Mouse (Mus musculus) hindbrain, embryonic 16.5 days (tissue): ENCODE results near the gene Clptm1l. TPM values are rescaled to one million over a fixed set of nuclear protein-coding genes. Genes with fewer than 3 reads are reported as not detected.
A peak's percentile ranks its signal among the peaks of the same experiment; 100 is the strongest.

Experiments used
- ATAC-seq: fragments of 200-750 bp; cut with Nextera tagmentation; 2 replicates; pipeline ENCODE4 v1.8.0; 2017; ENCODE audit warnings: moderate TSS enrichment, moderate library complexity
- H3K27ac ChIP-seq: fragments of 300-500 bp; sonication (generic); 2 replicates; pipeline ENCODE4 v1.5.1; 2014; ENCODE audit warnings: low read depth, mild to moderate bottlenecking, control low read depth, low read length, moderate library complexity
- H3K27me3 ChIP-seq: fragments of 300-500 bp; sonication (generic); replicated peaks from 2 replicates; pipeline ENCODE4 v1.6.1; 2014; ENCODE audit warnings: low read length; ENCODE audit not compliant: control insufficient read depth, insufficient read depth
- H3K36me3 ChIP-seq: fragments of 300-500 bp; sonication (generic); 2 replicates; pipeline ENCODE4 v1.6.1; 2014; ENCODE audit warnings: mild to moderate bottlenecking, low read length, moderate library complexity, mixed read lengths; ENCODE audit not compliant: control insufficient read depth, insufficient read depth
- H3K4me1 ChIP-seq: fragments of 300-500 bp; sonication (generic); 2 replicates; pipeline ENCODE4 v1.6.1; 2014; ENCODE audit warnings: low read depth, low read length; ENCODE audit not compliant: control insufficient read depth, insufficient read depth
- H3K4me2 ChIP-seq: fragments of 300-500 bp; sonication (generic); 2 replicates; pipeline ENCODE4 v1.6.1; 2014; ENCODE audit warnings: mild to moderate bottlenecking, low read length, control low read depth, moderate library complexity
- H3K4me3 ChIP-seq: fragments of 300-500 bp; sonication (generic); 2 replicates; pipeline ENCODE4 v1.5.1; 2014; ENCODE audit warnings: mild to moderate bottlenecking, low read length, control low read depth, moderate library complexity
- H3K9ac ChIP-seq: fragments of 300-500 bp; sonication (generic); 2 replicates; pipeline ENCODE4 v1.6.1; 2014; ENCODE audit warnings: low read depth, mild to moderate bottlenecking, control low read depth, low read length, moderate library complexity
- H3K9me3 ChIP-seq: fragments of 300-500 bp; sonication (generic); 2 replicates; pipeline ENCODE4 v1.6.1; 2014; ENCODE audit warnings: mild to moderate bottlenecking, low read length, moderate library complexity; ENCODE audit not compliant: control insufficient read depth
- WGBS: fragments of 180-500 bp; shearing (Covaris S2); extraction: QIAGEN DNeasy Blood & Tissue Kit; methylation state at CpG from one replicate; pipeline ENCODE4 v1.1.7; 2014; 5-methylcytosine and 5-hydroxymethylcytosine counted together
- polyA plus RNA-seq: library from polyadenylated mRNA; unstranded; fragments of >200 nt; fragmentation: Nextera tagmentation; extraction: Ambion mirVana; gene quantifications from 2 replicates; pipeline ENCODE4 v1.2.1, GENCODE M21; 2015

The Clptm1l gene
- polyA plus RNA-seq: 133 and 138 TPM in 2 replicates

DNA sequence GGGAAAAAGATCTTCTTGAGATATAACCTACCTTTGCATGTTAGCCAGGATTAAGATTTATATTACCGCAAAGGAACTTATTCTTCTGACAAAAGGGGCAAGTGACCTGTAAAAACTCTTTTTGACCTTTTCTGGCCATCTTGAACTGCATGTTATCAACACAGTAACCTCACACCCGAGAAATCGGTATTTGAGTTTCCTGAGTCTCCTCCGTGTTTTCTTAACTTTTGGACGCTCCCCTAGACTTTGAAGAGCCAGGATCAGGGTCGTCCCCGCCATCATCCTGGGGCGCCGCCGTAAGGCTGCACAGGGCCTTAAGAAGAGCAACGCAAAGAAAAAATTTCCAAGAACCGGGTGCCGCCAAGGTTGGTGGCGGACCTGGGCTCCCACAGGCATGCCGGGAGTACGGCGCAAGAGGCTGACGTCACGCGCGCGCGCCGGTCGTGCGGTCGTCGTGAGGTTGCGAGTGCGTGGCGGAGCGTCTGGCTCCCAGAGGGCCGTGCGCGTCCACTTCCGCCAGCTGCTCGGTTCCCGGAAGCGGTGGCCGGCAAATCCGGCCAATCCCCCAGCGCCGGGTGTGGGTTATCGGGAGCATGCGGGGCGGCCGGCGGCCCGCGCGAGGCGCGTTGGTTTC lies at the start of gene Clptm1l:
Gene Clptm1l (plus strand): TSS at position 485 of the 634 bp plus-strand sequence.
- Histone ChIP-seq H3K9me3 (no peaks in the 10 kb centered on the region), H3K36me3 (peaks cover 17% of the 10 kb centered on the region), H3K9ac (peak within 1 kb of the TSS; percentile 86), H3K4me1 (peaks cover 17% of the 10 kb centered on the region), H3K4me2 (peak within 1 kb of the TSS; percentile 83), H3K27ac (peak within 1 kb of the TSS; percentile 85), H3K27me3 (no peaks in the 10 kb centered on the region), H3K4me3 (peak within 1 kb of the TSS; percentile 80)
- peak; percentile 99 for ATAC-seq
- under 1% methylated on average over 51 of the region's 53 CpGs for WGBS

- H3K9me3 ChIP-seq: no peaks in the 10 kb centered on the region
- no peaks in the 10 kb centered on the region for H3K36me3 ChIP-seq
- H3K27ac ChIP-seq: no peak overlapping the region
- no peak overlapping the region for H3K4me2 ChIP-seq
- ATAC-seq: no peak
- no peak overlapping the region for H3K4me3 ChIP-seq
- H3K4me1 ChIP-seq: no peaks in the 10 kb centered on the region
- 87% methylated on average over 5 of the region's 5 CpGs for WGBS
- no peak overlapping the region for H3K9ac ChIP-seq
- H3K27me3 ChIP-seq: no peaks in the 10 kb centered on the region
Measured at GRCm38 (mm10) chr13:73564201-73564600, 39.6 kb upstream of the Clptm1l start.

- no peaks in the 10 kb centered on the region for H3K36me3 ChIP-seq
- H3K27me3 ChIP-seq: no peaks in the 10 kb centered on the region
- ATAC-seq: no peak
- no peak overlapping the region for H3K4me3 ChIP-seq
- no peaks in the 10 kb centered on the region for H3K4me1 ChIP-seq
- no peak overlapping the region for H3K4me2 ChIP-seq
- no peak overlapping the region for H3K9ac ChIP-seq
- no peak overlapping the region for H3K27ac ChIP-seq
- no peaks in the 10 kb centered on the region for H3K9me3 ChIP-seq
Measured at GRCm38 (mm10) chr13:73575051-73575450, 28.8 kb upstream of the Clptm1l start.

DNA sequence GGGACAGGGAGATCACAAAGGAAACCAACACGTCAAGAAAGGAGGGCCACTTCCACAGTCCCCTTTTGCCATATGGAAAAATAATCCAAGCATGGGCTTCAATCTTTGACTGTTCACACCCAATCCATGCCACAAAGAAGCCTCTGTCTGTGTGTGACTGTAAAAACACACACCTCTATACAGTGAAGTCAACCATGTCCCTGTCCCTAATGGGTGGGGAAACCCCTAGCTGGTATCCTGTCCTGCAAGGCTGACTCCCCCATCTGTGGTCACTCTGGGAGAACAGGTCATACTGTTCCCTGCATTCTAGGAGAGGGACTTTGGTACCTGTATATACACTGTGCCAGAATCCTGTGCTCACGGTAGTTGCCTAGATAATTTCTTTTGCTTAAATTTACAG lies 26.5 kb upstream of the Clptm1l start:
- WGBS: 77% methylated on average over 2 of the region's 2 CpGs
- no peaks in the 10 kb centered on the region for H3K9me3 ChIP-seq
- H3K27me3 ChIP-seq: no peaks in the 10 kb centered on the region
- H3K4me2 ChIP-seq: no peak overlapping the region
- H3K36me3 ChIP-seq: no peaks in the 10 kb centered on the region
- H3K4me3 ChIP-seq: no peak overlapping the region
- no peak for ATAC-seq
- H3K4me1 ChIP-seq: no peaks in the 10 kb centered on the region
- H3K9ac ChIP-seq: no peak overlapping the region
- H3K27ac ChIP-seq: no peak overlapping the region

DNA sequence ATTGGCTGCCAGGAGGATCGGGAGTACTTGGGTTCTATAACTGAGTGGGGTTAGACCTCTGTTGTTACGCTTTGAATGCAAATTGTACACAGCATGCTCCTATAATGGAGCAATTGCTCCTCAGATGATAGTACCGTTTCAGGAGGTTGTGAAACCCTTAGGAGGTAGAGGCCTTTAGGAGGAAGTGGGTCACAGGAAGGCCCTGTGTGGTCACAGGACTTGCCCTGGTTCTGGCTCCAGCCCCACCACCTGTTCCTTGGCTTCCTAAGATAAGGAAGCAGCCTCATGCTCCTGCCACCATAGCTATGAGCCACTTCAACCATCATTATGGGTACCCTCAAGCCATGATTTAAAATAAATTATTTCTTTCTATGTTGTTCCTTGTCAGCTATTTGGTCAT lies 12.3 kb upstream of the Clptm1l start:
- ATAC-seq: no peak
- WGBS: 90% methylated on average over 3 of the region's 3 CpGs

GRCm38 (mm10) chr13:73592546-73592945 lies 11.3 kb upstream of the Clptm1l start:
- Histone ChIP-seq H3K36me3 (no peaks in the 10 kb centered on the region), H3K4me1 (no peaks in the 10 kb centered on the region), H3K4me3 (no peak overlapping the region), H3K9me3 (no peaks in the 10 kb centered on the region), H3K27me3 (peaks cover 4% of the 10 kb centered on the region), H3K9ac (no peak overlapping the region), H3K27ac (no peak overlapping the region), H3K4me2 (no peak overlapping the region)
- 51% methylated on average over 2 of the region's 2 CpGs for WGBS
- no peak for ATAC-seq

More for the DNA sequence above, 12.3 kb upstream of the Clptm1l start:
- no peaks in the 10 kb centered on the region for H3K36me3 ChIP-seq
- H3K9ac ChIP-seq: no peak overlapping the region
- H3K4me1 ChIP-seq: no peaks in the 10 kb centered on the region
- H3K27ac ChIP-seq: no peak overlapping the region
- no peaks in the 10 kb centered on the region; the same call in 1 of the 2 replicates for H3K27me3 ChIP-seq
- no peak overlapping the region for H3K4me3 ChIP-seq
- H3K9me3 ChIP-seq: no peaks in the 10 kb centered on the region
- no peak overlapping the region for H3K4me2 ChIP-seq

DNA sequence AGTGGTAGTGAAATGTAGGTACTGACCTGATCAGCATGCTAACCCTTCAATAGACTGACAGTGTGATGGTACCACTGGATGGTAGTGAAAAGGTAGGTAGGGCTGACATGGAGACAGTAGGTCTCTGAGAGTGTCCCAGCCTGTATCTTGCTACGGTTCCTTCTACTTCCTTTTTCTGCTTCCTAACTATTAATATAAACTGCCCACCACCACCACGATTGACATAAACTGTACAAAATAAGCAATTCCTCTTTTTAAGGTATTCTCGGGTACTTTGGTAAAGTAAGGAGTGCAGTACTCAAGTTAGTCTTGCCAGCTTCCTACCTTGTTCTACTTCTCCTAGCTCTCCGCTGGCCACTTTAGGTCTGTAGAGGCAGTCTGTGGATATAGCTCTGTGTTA lies 7.5 kb upstream of the Clptm1l start:
- H3K9me3 ChIP-seq: no peaks in the 10 kb centered on the region
- no peak overlapping the region for H3K9ac ChIP-seq
- no peaks in the 10 kb centered on the region for H3K4me1 ChIP-seq
- no peak overlapping the region for H3K27ac ChIP-seq
- H3K36me3 ChIP-seq: no peaks in the 10 kb centered on the region
- no peak for ATAC-seq
- 84% methylated on average over 4 of the region's 4 CpGs for WGBS
- no peak overlapping the region for H3K4me2 ChIP-seq
- H3K4me3 ChIP-seq: no peak overlapping the region
- H3K27me3 ChIP-seq: peaks cover 4% of the 10 kb centered on the region

DNA sequence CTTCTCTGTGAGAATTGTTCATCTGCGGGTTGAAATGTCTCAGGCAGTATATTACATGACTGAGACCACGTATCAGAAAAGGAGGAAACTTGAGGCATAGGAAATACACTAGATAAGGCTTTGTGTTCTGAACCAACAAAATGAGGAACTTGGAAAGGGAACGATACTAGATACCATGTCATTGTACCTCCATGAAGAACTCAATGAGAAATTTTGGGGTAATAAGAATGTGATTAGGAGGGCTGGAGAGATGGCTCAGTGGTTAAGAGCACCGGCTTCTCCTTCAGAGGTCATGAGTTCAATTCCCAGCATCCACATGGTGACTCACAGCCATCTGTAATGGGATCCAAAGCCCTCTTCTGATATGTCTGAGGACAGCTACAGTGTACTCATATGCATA lies 3.6 kb upstream of the Clptm1l start:
- Histone ChIP-seq H3K27me3 (peaks cover 4% of the 10 kb centered on the region), H3K4me2 (no peak overlapping the region), H3K9ac (no peak overlapping the region), H3K36me3 (no peaks in the 10 kb centered on the region), H3K9me3 (no peaks in the 10 kb centered on the region), H3K4me1 (peaks cover 12% of the 10 kb centered on the region), H3K27ac (no peak overlapping the region), H3K4me3 (no peak overlapping the region)
- ATAC-seq: no peak
- 84% methylated on average over 4 of the region's 4 CpGs for WGBS

- ATAC-seq: 0 out of 2 replicates have a peak, but pooled peaks have one; percentile 9
- Histone ChIP-seq H3K4me2 (peak overlapping the region; percentile 83), H3K27me3 (no peaks in the 10 kb centered on the region), H3K36me3 (peaks cover 13% of the 10 kb centered on the region; the same call in 1 of the 2 replicates), H3K27ac (no peak overlapping the region), H3K4me1 (peaks cover 17% of the 10 kb centered on the region), H3K9me3 (no peaks in the 10 kb centered on the region), H3K9ac (peak overlapping the region; percentile 86), H3K4me3 (peak overlapping the region; percentile 80)
- WGBS: 52% methylated on average over 4 of the region's 4 CpGs
Measured at GRCm38 (mm10) chr13:73603046-73603445, 760 bp upstream of the Clptm1l start.
